Mouse (Mus musculus): ENCODE data around the gene Vipr1. TPM values are rescaled to one million over a fixed set of nuclear protein-coding genes. Genes with fewer than 3 reads are reported as not detected.

The Vipr1 gene
- 10 to 100 TPM in 1 of 2 experiments, 1 to 10 TPM in 1; 4.6 to 17.7 TPM for polyA plus RNA-seq (2017; shearing (Covaris generic))

GRCm38 (mm10) chr9:121642401-121643181 lies at the start of gene Vipr1:
Gene Vipr1, plus strand, starts transcription at chr9:121642716.

DNA sequence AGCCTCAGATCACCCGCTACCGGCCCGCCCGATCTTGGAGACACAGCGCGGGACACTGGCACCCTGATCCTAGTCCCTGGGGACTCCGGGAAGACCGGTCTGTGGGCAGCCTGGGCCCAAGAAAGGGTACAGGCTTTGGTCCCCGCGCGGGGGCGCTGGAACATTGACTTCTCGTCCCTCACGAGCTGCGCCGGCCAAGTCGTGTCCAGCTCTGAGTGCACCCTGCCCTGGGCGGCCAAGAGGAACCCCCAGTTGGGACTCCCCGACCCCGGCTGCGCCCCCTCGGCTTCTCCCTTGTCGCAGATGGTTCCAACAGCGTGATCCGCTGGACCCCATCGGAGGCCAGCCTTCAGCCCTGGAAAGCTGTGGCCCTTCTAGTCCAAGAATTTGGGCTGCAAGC lies 515 bp upstream of the Vipr1 start, which contains the start of gene Lyzl4:
Gene Lyzl4 (minus strand): TSS at position 96 of the 400 bp plus-strand sequence.

DNA sequence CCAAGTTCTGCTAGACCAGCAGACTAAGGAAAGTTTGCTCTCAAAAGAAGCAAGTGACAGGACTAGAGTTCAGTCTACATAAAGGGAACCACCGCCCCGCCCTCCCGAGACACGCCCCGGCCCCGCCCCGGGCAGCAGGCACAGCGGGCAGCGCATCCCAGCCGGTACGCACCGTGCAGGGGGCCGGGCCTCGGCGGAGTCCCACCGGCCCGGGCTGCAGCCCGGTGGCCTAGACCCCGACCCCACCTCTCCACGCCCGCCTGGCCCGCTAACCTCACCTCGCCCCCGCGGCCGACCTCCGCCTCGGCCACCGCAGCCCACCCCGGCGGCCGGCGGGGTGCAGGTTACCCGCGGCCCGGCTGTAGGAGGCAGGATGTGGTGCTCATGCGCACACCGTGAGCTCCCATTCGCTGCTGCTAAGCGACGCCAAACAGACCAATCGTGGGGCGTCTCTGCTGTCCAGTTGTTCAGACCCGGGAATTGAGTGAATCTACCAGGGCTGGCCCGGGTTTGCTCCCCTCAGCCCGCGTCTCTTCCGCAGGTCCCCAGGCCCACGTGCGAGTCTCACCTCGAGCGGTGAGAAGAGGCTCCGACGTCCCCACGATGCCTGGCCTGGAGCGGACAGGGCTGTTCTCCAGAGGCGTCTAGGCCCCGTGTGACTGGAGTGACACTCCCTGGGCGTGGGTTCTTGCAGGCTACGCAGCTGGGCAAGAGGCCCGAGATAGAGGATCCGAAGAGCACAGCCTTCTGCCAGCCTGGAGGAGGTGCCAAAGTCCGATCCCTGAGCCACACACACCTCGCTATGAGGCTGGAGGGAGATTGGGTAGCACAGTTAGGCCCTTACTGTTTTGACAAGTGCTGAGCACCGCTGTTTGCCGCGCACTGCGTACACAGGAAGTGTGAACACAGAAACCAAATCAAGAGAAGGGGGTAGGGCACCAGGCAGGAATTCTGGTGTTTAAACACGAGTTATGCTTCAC lies 62.4 kb downstream of the Vipr1 start, which contains the start of gene Sec22c:
Gene Sec22c (minus strand): TSS at position 845 of the 980 bp plus-strand sequence.

DNA sequence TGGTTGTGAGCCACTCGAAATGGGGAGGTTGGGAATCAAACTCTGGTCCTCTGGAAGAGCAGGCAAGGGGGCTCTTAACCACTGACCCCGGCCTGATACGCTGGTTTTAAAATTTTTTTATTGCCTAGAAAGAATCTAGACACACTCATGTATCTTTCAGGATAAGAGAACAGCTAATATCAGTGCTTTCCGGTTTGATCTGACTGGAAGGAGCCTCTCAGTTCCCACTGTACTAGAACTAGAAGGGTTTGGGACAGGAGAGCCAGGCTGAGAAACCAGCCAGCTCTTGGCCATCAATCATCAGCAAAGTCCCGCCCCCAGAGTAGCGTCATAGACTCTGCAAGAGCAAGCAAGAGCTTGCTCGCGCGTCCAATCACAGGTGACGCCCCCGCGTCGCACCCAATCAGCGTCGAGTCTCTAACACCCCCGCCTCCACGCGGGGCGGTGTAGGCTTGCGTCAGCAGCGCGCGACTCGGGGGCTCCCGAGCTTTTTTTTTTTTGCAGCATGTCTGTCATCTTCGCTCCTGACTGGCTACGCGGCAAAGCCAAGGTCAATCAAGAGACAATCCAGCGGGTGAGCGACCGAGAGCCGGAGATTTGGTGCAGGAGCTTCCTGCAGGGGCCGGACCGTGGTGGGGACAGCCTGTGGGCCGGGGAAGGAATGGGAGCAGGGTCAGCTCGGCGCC lies 67.5 kb downstream of the Vipr1 start, which contains the start of gene Ss18l2:
Gene Ss18l2 (plus strand): TSS at position 432 of the 686 bp plus-strand sequence.

GRCm38 (mm10) chr9:121718792-121719318 lies 76.3 kb downstream of the Vipr1 start, which contains the start of gene Nktr:
Gene Nktr, plus strand, starts transcription at chr9:121719169.

Other genes starting within 250 kb of the Vipr1 start
- not detected for gene Cck, start 147.0 kb upstream of the Vipr1 start, polyA plus RNA-seq (2017; shearing (Covaris generic))
- gene Lyzl4, start 620 bp upstream of the Vipr1 start, polyA plus RNA-seq (2017; shearing (Covaris generic)) = not detected
- gene Sec22c, start 62.8 kb downstream of the Vipr1 start, polyA plus RNA-seq (2017; shearing (Covaris generic)) = 10 to 100 TPM; 18.9 to 27.5 TPM
- gene Ss18l2, start 67.6 kb downstream of the Vipr1 start, polyA plus RNA-seq (2017; shearing (Covaris generic)) = 10 to 100 TPM; 25.5 to 30.2 TPM
- gene Nktr, start 76.5 kb downstream of the Vipr1 start, polyA plus RNA-seq (2017; shearing (Covaris generic)) = 100 to 1,000 TPM; 110 to 125 TPM
- gene Zfp651, start 116.6 kb downstream of the Vipr1 start, polyA plus RNA-seq (2017; shearing (Covaris generic)) = under 1 TPM; 0.51 to 0.54 TPM
- not detected for gene Klhl40, start 134.9 kb downstream of the Vipr1 start, polyA plus RNA-seq (2017; shearing (Covaris generic))
- under 1 TPM in 1 of 2 experiments, not detected in 1; 0.86 TPM for gene Hhatl, start 149.8 kb downstream of the Vipr1 start, polyA plus RNA-seq (2017; shearing (Covaris generic))
- under 1 TPM in 1 of 2 experiments, not detected in 1; 0.27 TPM for gene Ccdc13, start 196.7 kb downstream of the Vipr1 start, polyA plus RNA-seq (2017; shearing (Covaris generic))
- gene Higd1a, start 215.6 kb downstream of the Vipr1 start, polyA plus RNA-seq (2017; shearing (Covaris generic)) = 100 to 1,000 TPM; 101 to 111 TPM